Mouse (Mus musculus) midbrain, embryonic 14.5 days (tissue): ENCODE data around the gene Zrsr1. TPM values are rescaled to one million over a fixed set of nuclear protein-coding genes. Genes with fewer than 3 reads are reported as not detected.

ENCODE experiments used
- ATAC-seq: fragments of 200-750 bp; cut with Nextera tagmentation; 2 replicates; pipeline ENCODE4 v1.8.0; 2017; ENCODE audit warnings: moderate number of reproducible peaks, moderate library complexity; ENCODE audit not compliant: low FRiP score, low TSS enrichment
- DNase-seq: peaks from one replicate; pipeline ENCODE4 v3.0.0-alpha.2; 2015
- H3K27ac ChIP-seq: fragments of 300-500 bp; sonication (generic); replicated peaks from 2 replicates; pipeline ENCODE4 v1.5.1; 2014; ENCODE audit warnings: mild to moderate bottlenecking, low read depth, low read length, moderate library complexity
- H3K27me3 ChIP-seq: fragments of 300-500 bp; sonication (generic); 2 replicates; pipeline ENCODE4 v1.6.1; 2014; ENCODE audit warnings: low read length, control low read depth, mixed read lengths; ENCODE audit not compliant: control insufficient read depth, insufficient read depth
- H3K36me3 ChIP-seq: fragments of 300-500 bp; sonication (generic); 2 replicates; pipeline ENCODE4 v1.6.1; 2014; ENCODE audit warnings: low read length, control low read depth; ENCODE audit not compliant: control insufficient read depth, insufficient read depth
- H3K4me1 ChIP-seq: fragments of 300-500 bp; sonication (generic); 2 replicates; pipeline ENCODE4 v1.6.1; 2014; ENCODE audit warnings: mild to moderate bottlenecking, antibody characterized with exemption, low read length, control low read depth; ENCODE audit not compliant: control insufficient read depth, insufficient read depth
- H3K4me2 ChIP-seq: fragments of 300-500 bp; sonication (generic); 2 replicates; pipeline ENCODE4 v1.6.1; 2014; ENCODE audit warnings: mild to moderate bottlenecking, low read length, moderate library complexity
- H3K4me3 ChIP-seq: fragments of 300-500 bp; sonication (generic); replicated peaks from 2 replicates; pipeline ENCODE4 v1.5.1; 2014; ENCODE audit warnings: low read depth, low read length
- H3K9ac ChIP-seq: fragments of 300-500 bp; sonication (generic); replicated peaks from 2 replicates; pipeline ENCODE4 v1.6.1; 2014; ENCODE audit warnings: mild to moderate bottlenecking, low read length, moderate library complexity
- H3K9me3 ChIP-seq: fragments of 300-500 bp; sonication (generic); 2 replicates; pipeline ENCODE4 v1.6.1; 2016; ENCODE audit warnings: low read length, control low read depth, mixed read lengths; ENCODE audit not compliant: control insufficient read depth
- WGBS: fragments of 180-500 bp; shearing (Covaris S2); extraction: QIAGEN DNeasy Blood & Tissue Kit; methylation state at CpG from one replicate; pipeline ENCODE4 v1.1.7; 2014; 5-methylcytosine and 5-hydroxymethylcytosine counted together
- polyA plus RNA-seq: library from polyadenylated mRNA; unstranded; fragments of >200 nt; fragmentation: Nextera tagmentation; extraction: Ambion mirVana; gene quantifications from 2 replicates; pipeline ENCODE4 v1.2.1, GENCODE M21; 2014

The Zrsr1 gene
- polyA plus RNA-seq, 1 experiment from 2014 or later, result 5.8 TPM

DNA sequence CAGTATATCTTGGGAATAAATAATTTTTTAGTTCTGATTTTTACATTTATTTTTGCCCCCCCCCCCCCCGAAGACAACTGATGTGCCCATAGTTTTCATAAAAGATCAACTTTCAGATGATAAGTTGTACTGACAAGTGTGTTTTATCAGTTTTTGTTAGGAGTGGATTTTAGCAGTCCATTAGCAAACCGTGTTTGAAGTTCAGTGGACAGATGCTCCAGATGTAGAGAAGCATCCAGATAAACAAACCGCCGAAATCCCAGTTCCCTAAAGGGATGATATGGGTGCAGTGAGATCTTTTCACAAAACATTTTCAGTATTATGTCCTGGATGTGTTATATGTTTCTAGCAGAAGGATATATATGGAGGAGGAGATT lies 37.0 kb downstream of the Zrsr1 start:
- Histone ChIP-seq H3K4me2 (peak overlapping the region; percentile 68), H3K4me1 (peaks cover 7% of the 10 kb centered on the region), H3K27me3 (no peaks in the 10 kb centered on the region), H3K4me3 (peak overlapping the region; percentile 47), H3K9me3 (no peaks in the 10 kb centered on the region), H3K27ac (peak overlapping the region; percentile 96; the same call in 1 of the 2 replicates), H3K36me3 (peaks cover 20% of the 10 kb centered on the region), H3K9ac (peak overlapping the region; percentile 61)
- 36% methylated on average over 4 of the region's 4 CpGs for WGBS
- peak; percentile 19 for DNase-seq
- ATAC-seq, result no peak

GRCm38 (mm10) chr11:23013096-23013495 lies 41.3 kb downstream of the Zrsr1 start:
- ATAC-seq (no peak), DNase-seq (no peak)
- 92% methylated on average over 1 of the region's 1 CpGs for WGBS
- H3K4me2 ChIP-seq, result no peak overlapping the region
- H3K4me3 ChIP-seq, result no peak overlapping the region
- no peaks in the 10 kb centered on the region; the same call in 1 of the 2 replicates for H3K4me1 ChIP-seq
- H3K9ac ChIP-seq, result no peak overlapping the region
- H3K9me3 ChIP-seq, result no peaks in the 10 kb centered on the region
- no peaks in the 10 kb centered on the region for H3K27me3 ChIP-seq
- H3K36me3 ChIP-seq, result no peaks in the 10 kb centered on the region
- no peak overlapping the region for H3K27ac ChIP-seq

GRCm38 (mm10) chr11:23013580-23014294 lies 41.9 kb downstream of the Zrsr1 start:
- no peaks in the 10 kb centered on the region for H3K9me3 ChIP-seq
- ATAC-seq (no peak), DNase-seq (no peak)
- no peak overlapping the region for H3K9ac ChIP-seq
- H3K27me3 ChIP-seq, result no peaks in the 10 kb centered on the region
- no peaks in the 10 kb centered on the region for H3K36me3 ChIP-seq
- H3K4me3 ChIP-seq, result no peak overlapping the region
- no peak overlapping the region for H3K4me2 ChIP-seq
- no peak overlapping the region for H3K27ac ChIP-seq
- no peaks in the 10 kb centered on the region; the same call in 1 of the 2 replicates for H3K4me1 ChIP-seq
- 80% methylated on average over 4 of the region's 4 CpGs for WGBS

- H3K9me3 ChIP-seq, result no peaks in the 10 kb centered on the region
- DNase-seq (no peak), ATAC-seq (no peak)
- no peak overlapping the region for H3K4me2 ChIP-seq
- no peaks in the 10 kb centered on the region for H3K4me1 ChIP-seq
- H3K27ac ChIP-seq, result no peak overlapping the region
- no peak overlapping the region for H3K9ac ChIP-seq
- H3K36me3 ChIP-seq, result no peaks in the 10 kb centered on the region
- 80% methylated on average over 6 of the region's 6 CpGs for WGBS
- H3K27me3 ChIP-seq, result no peaks in the 10 kb centered on the region
- no peak overlapping the region for H3K4me3 ChIP-seq
Observed at GRCm38 (mm10) chr11:23014996-23015395, 43.2 kb downstream of the Zrsr1 start.

DNA sequence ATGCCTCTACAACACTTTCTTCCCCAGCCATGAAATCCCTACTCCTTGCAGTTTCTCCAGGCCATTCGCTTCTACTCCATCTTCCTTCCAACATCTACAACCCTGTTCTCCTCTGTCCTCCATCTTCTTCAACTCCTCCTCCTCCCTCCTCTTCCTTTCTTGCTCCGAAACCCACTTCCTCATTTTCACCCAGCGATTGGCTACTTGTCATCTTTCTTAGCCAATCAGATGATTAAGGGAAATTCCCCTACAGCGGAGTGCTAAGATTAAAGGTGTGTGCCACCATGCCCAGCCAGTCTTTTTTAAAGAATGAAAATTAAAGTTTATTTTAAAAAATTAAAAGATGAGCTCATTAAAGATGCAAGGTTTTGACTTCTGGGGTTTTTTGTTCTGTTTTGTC lies 46.1 kb downstream of the Zrsr1 start:
- Histone ChIP-seq H3K9ac (no peak overlapping the region), H3K4me3 (no peak overlapping the region), H3K9me3 (no peaks in the 10 kb centered on the region), H3K4me1 (no peaks in the 10 kb centered on the region), H3K36me3 (no peaks in the 10 kb centered on the region), H3K27me3 (no peaks in the 10 kb centered on the region), H3K27ac (no peak overlapping the region), H3K4me2 (no peak overlapping the region)
- DNase-seq, result no peak
- ATAC-seq, result no peak
- WGBS, result 94% methylated on average over 4 of the region's 4 CpGs

- WGBS, result 68% methylated on average over 24 of the region's 24 CpGs
- Histone ChIP-seq H3K9ac (no peak overlapping the region), H3K9me3 (no peaks in the 10 kb centered on the region), H3K4me2 (no peak overlapping the region), H3K27me3 (no peaks in the 10 kb centered on the region), H3K4me3 (no peak overlapping the region), H3K4me1 (no peaks in the 10 kb centered on the region), H3K27ac (no peak overlapping the region), H3K36me3 (no peaks in the 10 kb centered on the region)
- ATAC-seq, result no peak
- DNase-seq, result no peak
Observed at GRCm38 (mm10) chr11:23020116-23020770, 48.4 kb downstream of the Zrsr1 start.

GRCm38 (mm10) chr11:23020841-23021240 lies 49.0 kb downstream of the Zrsr1 start:
- H3K4me3 ChIP-seq, result no peak overlapping the region
- H3K9ac ChIP-seq, result no peak overlapping the region
- H3K4me2 ChIP-seq, result no peak overlapping the region
- no peaks in the 10 kb centered on the region for H3K36me3 ChIP-seq
- H3K4me1 ChIP-seq, result no peaks in the 10 kb centered on the region
- H3K27ac ChIP-seq, result no peak overlapping the region
- DNase-seq (no peak), ATAC-seq (no peak)
- H3K27me3 ChIP-seq, result no peaks in the 10 kb centered on the region
- 94% methylated on average over 14 of the region's 14 CpGs for WGBS
- no peaks in the 10 kb centered on the region for H3K9me3 ChIP-seq

- H3K9me3 ChIP-seq, result no peaks in the 10 kb centered on the region
- H3K36me3 ChIP-seq, result no peaks in the 10 kb centered on the region
- H3K27ac ChIP-seq, result no peak overlapping the region
- H3K27me3 ChIP-seq, result no peaks in the 10 kb centered on the region
- ATAC-seq (no peak), DNase-seq (no peak)
- no peak overlapping the region for H3K4me3 ChIP-seq
- no peaks in the 10 kb centered on the region for H3K4me1 ChIP-seq
- 96% methylated on average over 2 of the region's 2 CpGs for WGBS
- no peak overlapping the region for H3K4me2 ChIP-seq
- H3K9ac ChIP-seq, result no peak overlapping the region
Observed at GRCm38 (mm10) chr11:23023155-23023554, 51.4 kb downstream of the Zrsr1 start.

GRCm38 (mm10) chr11:23024169-23024568 lies 52.4 kb downstream of the Zrsr1 start:
- Histone ChIP-seq H3K9ac (no peak overlapping the region), H3K27ac (no peak overlapping the region), H3K36me3 (no peaks in the 10 kb centered on the region), H3K4me2 (no peak overlapping the region), H3K9me3 (no peaks in the 10 kb centered on the region), H3K27me3 (no peaks in the 10 kb centered on the region), H3K4me1 (no peaks in the 10 kb centered on the region), H3K4me3 (no peak overlapping the region)
- ATAC-seq, result no peak
- DNase-seq, result no peak
- 54% methylated on average over 3 of the region's 3 CpGs for WGBS
